Mouse (Mus musculus) heart, postnatal 36 days (tissue): Measurements from ENCODE around the gene Cenpe. TPM values are rescaled to one million over a fixed set of nuclear protein-coding genes. Genes with fewer than 3 reads are reported as not detected.

ENCODE experiments used
- DNase-seq, 2 experiments: peaks; one replicate each; pipeline ENCODE4 v3.0.0; 2021 to 2022
- intact Hi-C: fragments of 180-260 bp; cut with DNase I; formaldehyde crosslinking; loops from one replicate; pipeline ENCODE4 v1.15.1; 2025
- total RNA-seq, 2 experiments: library from RNA; stranded (reverse); gene quantifications; 2 replicates each; pipeline ENCODE4 v1.2.3; 2021

Cenpe gene
- total RNA-seq, 2 experiments from 2014 or later: 0.76 to 0.94 TPM

DNA sequence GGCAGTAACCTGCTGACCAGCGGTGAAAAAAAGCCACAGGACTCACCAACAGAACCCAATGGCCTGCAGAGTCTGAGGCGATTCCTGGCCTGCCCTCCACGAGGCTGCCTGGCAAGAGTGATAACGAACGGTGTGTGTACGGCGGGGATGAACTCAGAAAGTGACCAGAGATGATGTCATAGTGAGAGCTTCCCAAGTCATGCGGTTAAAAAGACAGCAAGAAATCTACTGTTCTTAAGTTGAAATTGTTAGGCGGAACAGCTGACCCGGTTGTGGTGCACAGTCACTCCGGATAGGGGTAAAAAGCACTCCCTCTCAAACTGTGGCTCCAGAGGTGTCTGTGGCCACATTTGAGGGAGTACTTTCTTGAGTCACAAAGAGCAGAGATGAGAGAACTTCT lies 106.0 kb downstream of the Cenpe start:
- intact Hi-C loops: no loop called here
- DNase-seq: no peak

Other genes with a start within 250 kb of the Cenpe start
- 1 to 10 TPM; 4.0 to 4.9 TPM for gene Bdh2, start 68.7 kb downstream of the Cenpe start, total RNA-seq
- under 1 TPM in 1 of 2 experiments, not detected in 1; 0.33 TPM for gene Slc9b2, start 95.2 kb downstream of the Cenpe start, total RNA-seq
- under 1 TPM in 1 of 2 experiments, not detected in 1; 0.79 TPM for gene Slc9b1, start 135.5 kb downstream of the Cenpe start, total RNA-seq
- gene Cisd2, start 211.4 kb downstream of the Cenpe start, total RNA-seq: 10 to 100 TPM; 50.4 to 56.9 TPM
- gene Ube2d3, start 225.6 kb downstream of the Cenpe start, total RNA-seq: 100 to 1,000 TPM; 372 to 402 TPM